Comparison of ENCODE assay signal across 8 mouse cellular contexts in genomic region chr14:57664822-57665627, GRCm38 (mm10). TPM values are rescaled to one million over a fixed set of nuclear protein-coding genes. Genes with fewer than 3 reads are reported as not detected.
DNase-seq lines count a peak whose midpoint lies in the region; ATAC-seq and TF ChIP-seq lines count a peak whose summit lies in the region.

Xpo4 (minus strand) TSS chr14:57665430.

- peak; percentile 84 for ATAC-seq in erythroblast, adult 5-6 weeks (replicated peaks; ENCODE audit: low FRiP score, poor library complexity, severe bottlenecking)
- peak; percentile 94 for ATAC-seq in heart, embryonic 11.5 days (replicated peaks; ENCODE audit: insufficient number of reproducible peaks, low FRiP score, low TSS enrichment)
- peak; percentile 95 for ATAC-seq in kidney, embryonic 16.5 days (ENCODE audit: low FRiP score, low TSS enrichment)

- H3K4me1 ChIP-seq in heart, embryonic 11.5 days (ENCODE audit: control insufficient read depth, insufficient read depth, low read length), result peaks cover 3% of the 10 kb centered on the region; the same call in 1 of the 2 replicates
- peaks cover 15% of the 10 kb centered on the region for H3K4me1 ChIP-seq in kidney, embryonic 16.5 days (ENCODE audit: insufficient read depth, low read length)

- no peaks in the 10 kb centered on the region for H3K27me3 ChIP-seq in heart, embryonic 11.5 days (ENCODE audit: control insufficient read depth, insufficient read depth, low read length)
- no peaks in the 10 kb centered on the region for H3K27me3 ChIP-seq in kidney, embryonic 16.5 days (ENCODE audit: insufficient read depth, low read length)

- H3K27ac ChIP-seq in heart, embryonic 11.5 days (ENCODE audit: low read depth, low read length), result peak within 1 kb of the TSS; percentile 94
- peak within 1 kb of the TSS; percentile 88 for H3K27ac ChIP-seq in kidney, embryonic 16.5 days (ENCODE audit: low read length)

- peak; percentile 91 for DNase-seq in CD4-positive helper T cell, adult 2 months (ENCODE audit: low read depth, low spot score)
- peak; percentile 92 for DNase-seq in brain, embryonic 14.5 days (ENCODE audit: low read depth)
- peak; percentile 88 for DNase-seq in liver
- peak; percentile 33 to 70 for DNase-seq in monocyte, adult 2 months (ENCODE audit: low read depth in 1 of 2, low spot score in 2 of 2)
- peak; percentile 68 to 73 for DNase-seq in spleen, postnatal 14 days (ENCODE audit: low spot score in 2 of 2)

- peak; percentile 32; the same call in 1 of the 2 replicates for TF ChIP-seq CTCF in brain, embryonic 14.5 days (IDR thresholded peaks at IDR 0.05; ENCODE audit: borderline replicate concordance, extremely low read depth, insufficient read depth, insufficient read length)

- H3K4me3 ChIP-seq in heart, embryonic 11.5 days (ENCODE audit: low read depth, low read length), result peak within 1 kb of the TSS; percentile 86
- peak within 1 kb of the TSS; percentile 78 for H3K4me3 ChIP-seq in kidney, embryonic 16.5 days (ENCODE audit: low read length)

- H3K36me3 ChIP-seq in heart, embryonic 11.5 days (ENCODE audit: control insufficient read depth, insufficient read depth, low read length), result no peaks in the 10 kb centered on the region
- H3K36me3 ChIP-seq in kidney, embryonic 16.5 days (ENCODE audit: insufficient read depth, low read length), result no peaks in the 10 kb centered on the region

- H3K4me2 ChIP-seq in heart, embryonic 11.5 days, result peak within 1 kb of the TSS; percentile 89
- peak within 1 kb of the TSS; percentile 77 for H3K4me2 ChIP-seq in kidney, embryonic 16.5 days (replicated peaks; ENCODE audit: low read depth, low read length)

- TF ChIP-seq POLR2A in brain, embryonic 14.5 days (IDR thresholded peaks at IDR 0.05; ENCODE audit: borderline replicate concordance, extremely low read depth, insufficient read depth, insufficient read length, poor library complexity, severe bottlenecking), result peak; percentile 79

- H3K9ac ChIP-seq in heart, embryonic 11.5 days (ENCODE audit: low read depth, low read length), result peak within 1 kb of the TSS; percentile 93
- H3K9ac ChIP-seq in kidney, embryonic 16.5 days (replicated peaks; ENCODE audit: low read length), result peak within 1 kb of the TSS; percentile 90

- no peaks in the 10 kb centered on the region for H3K9me3 ChIP-seq in heart, embryonic 11.5 days (replicated peaks; ENCODE audit: control insufficient read depth, low read length)
- H3K9me3 ChIP-seq in kidney, embryonic 16.5 days (ENCODE audit: low read length), result no peaks in the 10 kb centered on the region

- under 1% methylated on average over 80 of the region's 80 CpGs for WGBS in heart, embryonic 11.5 days (ENCODE audit: insufficient replicate concordance)
- under 1% methylated on average over 65 of the region's 80 CpGs for WGBS in kidney, embryonic 16.5 days

RNA-seq across cellular contexts. Expression of gene Xpo4, which starts in this region (rescaled TPM):
- polyA plus RNA-seq in brain, embryonic 14.5 days (2012; rRNA removed), result 9.9 and 10.2 TPM in 2 replicates
- 13.1 and 15.7 TPM in 2 replicates for total RNA-seq in erythroblast, adult 5-6 weeks (2015; ENCODE audit: low replicate concordance)
- total RNA-seq in erythroblast, adult 5-6 weeks (2017; ENCODE audit: low replicate concordance), result 26.1 and 51.7 TPM in 2 replicates
- 21.8 and 23.7 TPM in 2 replicates for polyA plus RNA-seq in heart, embryonic 11.5 days (2014; fragmentation: Nextera tagmentation; extraction: Ambion mirVana)
- polyA plus RNA-seq in kidney, embryonic 16.5 days (2015; fragmentation: Nextera tagmentation; extraction: Ambion mirVana), result 19.8 and 24.3 TPM in 2 replicates

Comparison
In these comparisons a context has a peak if more than half of its experiments do, and no peak if none do; other contexts are left out.
1. Peak in every context shown above with its lines: DNase-seq, ATAC-seq, H3K4me3 ChIP-seq and H3K27ac ChIP-seq.